Mouse (Mus musculus) natural killer cell, adult 2 months (primary cell): ENCODE data around the gene Suox.
"Not testable (repeated sequence)": the region's sequence is repeated elsewhere in the genome, so short reads cannot be mapped to it uniquely, and the experiment has no call there.

Experiments used
- DNase-seq, 2 experiments: peaks; one replicate each; pipeline ENCODE4 v3.0.0; 2022; ENCODE audit warnings: low spot score in 2 of 2

Gene Suox

DNA sequence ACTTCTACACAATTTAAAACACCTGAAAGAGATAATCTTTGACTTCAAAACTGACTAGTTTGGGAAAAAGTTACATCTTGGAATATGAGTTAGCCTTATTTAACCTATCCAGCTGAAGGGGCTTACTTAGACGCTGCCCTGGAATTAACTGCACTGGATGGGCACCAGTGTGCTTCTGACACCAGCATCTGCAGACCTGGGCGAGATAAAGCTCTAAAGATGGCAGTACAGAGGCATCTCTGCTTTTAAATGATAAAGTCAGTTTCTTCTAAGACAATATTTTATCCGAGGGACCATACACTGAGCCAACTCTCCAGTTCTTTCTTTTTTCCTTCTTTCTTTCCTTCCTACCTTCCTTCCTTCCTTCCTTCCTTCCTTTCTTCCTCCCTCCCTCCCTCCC lies 9.1 kb downstream of the Suox start:
- no peak for DNase-seq

DNA sequence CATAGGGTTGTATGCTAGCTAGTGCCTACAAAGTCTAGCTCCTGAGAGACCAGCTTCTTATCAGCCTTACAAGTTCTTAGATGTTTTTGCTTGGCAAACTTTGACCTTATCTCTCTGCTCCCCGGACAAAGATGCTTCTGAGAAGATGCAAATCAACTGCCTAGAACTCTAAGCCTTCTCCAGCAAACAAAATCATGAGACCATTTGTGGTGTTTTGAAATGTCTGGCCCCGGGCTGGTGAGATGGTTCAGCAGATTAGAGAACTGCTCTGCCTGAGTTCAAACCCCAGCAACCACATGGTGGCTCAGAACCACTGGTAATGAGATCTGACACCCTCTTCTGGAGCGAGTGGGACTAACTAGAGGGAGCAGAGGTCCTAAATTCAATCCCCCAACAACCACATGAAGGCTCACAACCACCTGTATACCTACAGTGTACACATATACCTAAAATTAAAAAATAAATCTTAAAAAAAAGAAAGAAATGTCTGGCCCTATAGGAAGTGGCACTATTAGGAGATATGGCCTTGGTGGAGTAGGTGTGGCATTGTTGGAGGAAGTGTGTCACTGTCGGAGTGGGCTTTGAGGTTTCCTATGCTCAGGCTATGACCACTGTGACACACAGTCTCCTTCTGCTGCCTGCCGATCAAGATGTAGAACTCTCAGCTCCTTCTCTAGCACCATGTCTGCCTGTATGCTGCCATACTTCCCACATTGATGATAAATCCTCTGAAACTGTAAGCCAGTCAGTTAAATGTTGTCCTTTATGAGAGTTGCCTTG lies 10.2 kb downstream of the Suox start:
- peak in 1 of 2 experiments; percentile 9 for DNase-seq

- DNase-seq, result no peak
Observed at GRCm38 (mm10) chr10:128662465-128662864, 11.4 kb downstream of the Suox start.

DNA sequence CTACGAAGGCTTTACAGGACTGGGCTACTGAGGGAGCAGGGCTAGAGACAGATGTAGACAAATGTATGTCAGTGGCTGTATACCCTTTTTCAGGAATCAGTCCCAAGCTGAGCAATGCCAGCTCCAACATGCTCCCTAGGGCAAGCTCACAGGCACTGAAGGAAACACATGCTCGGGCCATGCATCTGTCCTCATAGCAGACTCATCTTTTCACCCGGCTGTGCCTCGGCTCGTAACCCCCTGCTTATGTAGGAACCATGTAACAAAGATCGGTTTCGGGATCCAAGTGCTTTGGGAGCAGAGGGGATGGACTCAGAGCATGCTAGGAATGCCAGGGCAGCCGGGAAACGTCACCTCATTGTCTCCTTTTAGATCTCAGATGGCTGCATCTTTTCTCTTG lies 14.4 kb downstream of the Suox start:
- no peak for DNase-seq

- no peak for DNase-seq
Observed at GRCm38 (mm10) chr10:128657844-128658243, 16.0 kb downstream of the Suox start.

DNA sequence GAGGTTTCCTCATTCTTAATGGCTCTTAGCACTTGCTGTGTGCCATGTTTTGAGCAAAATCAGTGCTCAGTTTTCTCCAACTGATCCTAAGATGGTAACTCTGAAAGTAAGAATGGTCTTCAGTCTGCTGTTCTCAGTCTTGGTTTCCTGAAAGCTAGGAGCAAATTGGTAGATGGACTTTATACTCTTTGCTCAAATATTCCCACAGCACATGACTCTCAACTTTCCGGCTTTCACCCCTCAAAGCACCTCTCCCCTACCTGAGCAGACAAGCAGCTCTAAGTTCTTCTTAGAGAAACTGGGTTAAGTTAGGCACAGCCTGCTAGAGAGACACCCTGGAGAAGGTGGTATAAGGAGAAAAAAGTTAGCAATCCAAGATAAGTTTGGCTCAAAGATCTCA lies 17.1 kb downstream of the Suox start:
- no peak for DNase-seq

DNA sequence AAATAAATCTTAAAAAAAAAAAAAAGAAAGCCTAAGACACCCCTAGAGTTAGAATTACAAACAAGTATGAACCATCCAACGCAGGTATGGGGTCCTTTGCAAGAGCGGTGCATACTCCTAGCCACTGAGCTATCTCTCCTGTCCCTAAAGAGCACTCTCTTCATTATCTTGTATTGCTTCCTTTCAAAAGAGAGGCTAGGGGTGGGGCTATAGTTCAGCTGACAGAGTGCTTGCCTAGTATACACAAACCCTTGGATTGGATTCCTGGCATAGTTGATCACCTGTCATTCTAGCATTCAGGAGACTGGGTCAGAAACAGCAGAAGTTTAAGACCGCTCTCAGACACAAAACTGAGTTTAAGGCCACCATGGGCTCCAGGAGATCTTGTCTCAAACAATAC lies 18.6 kb downstream of the Suox start:
- DNase-seq, result no peak

- no peak for DNase-seq
Observed at GRCm38 (mm10) chr10:128653866-128654265, 20.0 kb downstream of the Suox start.

GRCm38 (mm10) chr10:128646139-128647089 lies 27.5 kb downstream of the Suox start:
- DNase-seq, result no peak

GRCm38 (mm10) chr10:128645111-128646011 lies 28.5 kb downstream of the Suox start, which contains the start of gene Ikzf4:
TSS of gene Ikzf4 (minus strand) at chr10:128645991.
- no peak for DNase-seq

- DNase-seq, result no peak
Observed at GRCm38 (mm10) chr10:128642749-128643148, 31.1 kb downstream of the Suox start.

DNA sequence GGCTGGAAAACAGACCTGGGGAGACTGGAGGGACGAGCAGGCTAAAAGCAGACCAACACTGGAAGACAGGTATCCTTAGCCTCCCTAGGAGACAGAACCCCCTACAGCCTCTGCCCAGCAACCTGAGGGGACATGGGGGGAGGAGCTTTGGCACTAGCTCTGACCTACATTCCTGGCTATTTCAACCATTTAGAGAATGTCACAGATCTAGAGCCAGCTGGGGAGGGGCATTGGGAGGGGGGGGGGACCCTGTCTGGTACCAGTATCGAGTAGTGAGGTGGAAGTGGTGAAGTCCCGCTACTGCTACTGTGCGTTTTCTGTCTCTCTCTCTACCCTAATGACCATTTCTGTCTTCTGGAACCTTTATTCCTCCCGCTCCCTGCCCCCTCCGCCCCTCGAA lies 32.0 kb downstream of the Suox start:
- no peak for DNase-seq

DNA sequence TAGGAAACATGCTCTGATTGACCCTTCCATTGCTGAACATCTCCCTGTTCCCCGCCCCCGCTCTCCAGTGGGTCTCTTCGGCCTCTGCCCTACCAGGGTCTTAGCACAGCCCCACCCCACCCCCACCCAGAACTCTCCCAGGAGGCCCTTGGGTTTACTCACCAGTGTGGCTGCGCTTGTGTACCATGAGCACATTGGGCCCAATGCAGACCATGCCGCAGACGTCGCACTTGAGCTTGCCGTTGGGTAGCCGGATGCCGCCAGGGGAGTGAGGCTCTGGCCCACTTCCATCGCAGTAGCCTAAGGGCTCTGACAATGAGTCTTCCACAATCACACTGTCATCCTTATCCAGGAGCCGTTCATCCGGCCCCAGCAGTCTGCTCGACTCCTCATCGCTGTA lies 33.0 kb downstream of the Suox start:
- no peak for DNase-seq

DNA sequence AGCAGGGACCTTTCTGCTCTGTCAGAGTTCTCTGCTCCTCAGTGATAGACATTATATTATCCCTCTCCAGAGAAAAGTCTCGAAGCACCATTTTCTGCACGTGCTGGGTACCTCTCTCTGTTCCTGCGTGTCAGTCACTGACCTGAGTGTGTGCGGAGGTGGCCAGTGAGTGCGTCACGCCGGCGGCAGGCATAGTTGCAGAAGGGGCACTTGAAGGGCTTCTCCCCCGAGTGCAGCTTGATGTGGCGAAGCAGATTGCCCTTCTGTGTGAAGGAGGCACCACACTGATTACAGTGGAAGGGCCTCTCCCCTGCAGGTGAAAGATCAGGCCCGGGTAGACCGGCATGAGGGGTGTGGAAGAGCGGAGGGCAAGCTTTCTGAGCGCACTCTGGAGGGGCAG lies 33.9 kb downstream of the Suox start:
- DNase-seq, result no peak

- peak; percentile 61 to 64 for DNase-seq
Observed at GRCm38 (mm10) chr10:128637011-128637410, 36.9 kb downstream of the Suox start.

DNA sequence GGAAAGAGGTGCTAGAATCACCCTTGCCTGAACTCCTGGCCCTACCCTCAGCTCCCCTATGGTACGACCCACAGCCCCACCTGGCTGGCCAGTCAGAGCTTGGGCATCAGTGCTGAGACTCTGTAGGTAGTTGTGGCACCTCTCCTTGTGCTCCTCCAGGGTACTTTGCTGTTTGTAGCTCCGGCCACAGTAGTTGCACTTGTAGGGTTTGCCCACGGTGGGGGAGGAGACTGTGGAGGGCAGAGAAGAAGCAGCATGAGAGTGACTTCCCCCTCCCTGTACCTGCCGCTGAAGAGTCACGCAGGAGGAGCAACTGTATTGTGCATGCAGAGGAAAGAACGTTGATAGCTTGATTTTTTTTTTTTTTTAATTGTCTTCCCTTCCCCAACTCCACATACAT lies 37.3 kb downstream of the Suox start:
- peak; percentile 27 to 45 for DNase-seq

- no peak for DNase-seq
Observed at GRCm38 (mm10) chr10:128635697-128636096, 38.2 kb downstream of the Suox start.

DNA sequence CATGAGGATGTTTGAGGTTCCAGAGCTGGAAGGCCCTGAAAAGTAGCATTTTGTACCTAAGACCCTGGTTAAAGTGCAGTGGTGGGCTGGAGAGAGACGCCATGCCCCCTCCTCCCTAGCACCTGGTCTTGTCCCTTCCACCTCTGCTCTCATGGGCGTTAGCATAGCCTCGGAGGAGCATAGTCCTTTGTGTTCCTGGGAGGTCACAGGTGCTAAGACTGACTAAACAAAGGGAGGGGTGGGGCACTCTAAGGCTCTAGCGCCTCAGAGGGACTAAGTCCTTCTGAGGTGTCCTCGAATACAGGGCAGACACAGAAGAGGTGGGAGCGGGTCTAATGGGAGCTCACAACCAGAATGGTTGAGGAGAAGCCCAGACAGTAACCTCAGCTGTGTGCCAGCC lies 42.3 kb downstream of the Suox start:
- DNase-seq, result no peak

- not testable (repeated sequence) for DNase-seq
Observed at GRCm38 (mm10) chr10:128630306-128630705, 43.6 kb downstream of the Suox start.

DNA sequence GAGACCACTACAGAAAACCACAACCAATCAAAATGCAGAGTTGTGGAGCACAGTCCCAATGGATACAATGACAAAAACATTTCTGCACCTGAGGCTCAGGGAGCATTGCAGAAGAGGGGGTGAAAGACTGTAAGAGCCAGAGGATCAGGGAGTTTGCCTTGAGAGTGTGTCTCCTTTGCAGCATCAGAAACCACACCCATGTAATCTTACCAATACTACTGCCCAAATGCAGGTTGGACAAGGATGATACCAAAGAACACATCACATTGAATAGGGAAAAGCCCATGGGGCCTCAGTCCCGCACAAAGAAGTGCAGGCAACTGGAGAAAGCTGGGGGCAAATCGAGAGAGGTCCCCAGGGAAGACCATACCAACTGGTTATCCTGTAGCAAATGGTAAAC lies 44.1 kb downstream of the Suox start:
- DNase-seq, result no peak

DNA sequence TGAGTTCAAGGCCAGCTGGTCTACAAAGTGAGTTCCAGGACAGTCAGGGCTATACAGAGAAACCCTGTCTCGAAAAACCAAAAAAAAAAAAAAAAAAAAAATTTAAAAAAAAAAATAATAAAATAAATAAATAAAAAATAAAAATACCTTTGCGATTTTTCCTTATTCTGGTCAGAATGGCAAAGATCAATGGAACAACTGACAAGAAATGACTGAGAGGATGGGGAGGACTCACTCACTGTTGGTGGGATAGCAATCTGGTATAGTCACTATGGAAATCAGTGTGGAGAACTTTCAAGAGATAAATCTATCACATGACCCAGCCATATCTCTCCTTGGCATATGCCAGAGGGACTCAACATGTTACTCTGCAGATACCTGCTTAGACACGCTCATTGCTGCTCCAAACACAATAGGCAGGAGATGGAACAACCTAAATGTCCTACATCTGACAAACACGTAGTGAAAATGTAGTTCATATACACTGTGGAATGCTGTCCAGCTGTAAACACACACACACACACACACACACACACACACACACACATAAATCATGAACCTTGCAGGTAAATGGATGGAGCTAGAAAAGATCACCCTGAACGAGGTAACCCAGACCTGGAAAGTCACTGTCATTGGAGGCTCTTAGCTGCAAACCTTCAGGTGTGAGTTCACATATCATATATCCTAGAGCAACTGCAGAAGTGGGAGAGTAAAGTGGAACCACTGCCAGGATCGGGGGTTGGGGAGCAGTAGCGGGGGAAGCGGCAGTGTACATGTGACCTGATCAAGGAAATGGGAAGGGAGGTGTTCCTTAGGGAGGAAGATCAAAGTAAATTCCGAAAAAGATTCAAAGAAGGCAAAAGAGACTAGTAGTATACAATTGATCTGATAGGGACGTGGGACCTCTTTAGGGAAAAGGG lies 46.2 kb downstream of the Suox start:
- DNase-seq, result no peak
